Mouse (Mus musculus) liver, embryonic 13.5 days (tissue): ENCODE data around the gene Itih2. TPM values are rescaled to one million over a fixed set of nuclear protein-coding genes. Genes with fewer than 3 reads are reported as not detected.
A peak's percentile ranks its signal among the peaks of the same experiment; 100 is the strongest.

Experiments used
- ATAC-seq: fragments of 200-750 bp; cut with Nextera tagmentation; 2 replicates; pipeline ENCODE4 v1.8.0; 2017; ENCODE audit warnings: low read depth, mild to moderate bottlenecking, moderate number of reproducible peaks, moderate library complexity
- DNase-seq: peaks from one replicate; pipeline ENCODE4 v3.0.0; 2022
- H3K27ac ChIP-seq: fragments of 300-500 bp; sonication (generic); 2 replicates; pipeline ENCODE4 v1.5.1; 2015; ENCODE audit warnings: moderate library complexity, mild to moderate bottlenecking, inconsistent platforms
- H3K27me3 ChIP-seq: fragments of 300-500 bp; sonication (generic); 2 replicates; pipeline ENCODE4 v1.6.1; 2015; ENCODE audit warnings: mild to moderate bottlenecking, inconsistent platforms
- H3K36me3 ChIP-seq: fragments of 300-500 bp; sonication (generic); 2 replicates; pipeline ENCODE4 v1.6.1; 2015; ENCODE audit warnings: mild to moderate bottlenecking, inconsistent platforms
- H3K4me1 ChIP-seq: fragments of 300-500 bp; sonication (generic); replicated peaks from 2 replicates; pipeline ENCODE4 v1.6.1; 2015; ENCODE audit warnings: inconsistent platforms
- H3K4me2 ChIP-seq: fragments of 300-500 bp; sonication (generic); 2 replicates; pipeline ENCODE4 v1.6.1; 2015; ENCODE audit warnings: inconsistent platforms, mild to moderate bottlenecking, moderate library complexity
- H3K4me3 ChIP-seq: fragments of 300-500 bp; sonication (generic); replicated peaks from 2 replicates; pipeline ENCODE4 v1.5.1; 2015; ENCODE audit warnings: mild to moderate bottlenecking, inconsistent platforms
- H3K9ac ChIP-seq: fragments of 300-500 bp; sonication (generic); 2 replicates; pipeline ENCODE4 v1.6.1; 2015; ENCODE audit warnings: mild to moderate bottlenecking, inconsistent platforms
- H3K9me3 ChIP-seq: fragments of 300-500 bp; sonication (generic); replicated peaks from 2 replicates; pipeline ENCODE4 v1.6.1; 2016; ENCODE audit warnings: inconsistent platforms
- WGBS: fragments of 180-500 bp; shearing (Covaris S2); methylation state at CpG from one replicate; pipeline ENCODE4 v1.1.7; 2015; ENCODE audit not compliant: insufficient replicate concordance; 5-methylcytosine and 5-hydroxymethylcytosine counted together
- polyA plus RNA-seq: library from polyadenylated mRNA; unstranded; fragments of >200 nt; fragmentation: Nextera tagmentation; extraction: Ambion mirVana; gene quantifications from 2 replicates; pipeline ENCODE4 v1.2.1, GENCODE M21; 2015

Itih2 gene
- 224 and 305 TPM in 2 replicates for polyA plus RNA-seq

DNA sequence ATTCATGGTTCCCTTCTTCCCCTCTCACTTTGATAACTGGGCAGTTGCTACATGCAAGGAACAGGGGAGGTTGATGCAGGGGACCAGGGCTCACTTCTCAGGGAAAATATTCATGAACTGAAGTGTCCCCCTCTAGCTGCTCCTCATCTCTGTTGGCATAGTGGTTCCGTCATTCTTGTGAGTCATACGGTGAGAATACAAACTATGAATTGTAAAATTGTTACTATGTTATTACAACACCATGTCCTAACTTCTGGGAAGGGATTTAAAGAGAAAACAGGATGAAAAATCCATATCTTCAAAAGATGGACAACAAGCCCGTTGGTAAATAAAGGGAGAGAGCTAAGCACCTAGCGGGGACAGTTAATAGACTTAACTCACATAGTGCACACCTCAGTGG is at the start of gene Itih2:
TSS of gene Itih2 (minus strand) at position 101 of the 400 bp plus-strand sequence.
- DNase-seq, result no peak
- no peak for ATAC-seq
- Histone ChIP-seq H3K27me3 (no peaks in the 10 kb centered on the region), H3K9me3 (no peaks in the 10 kb centered on the region), H3K36me3 (peaks cover 5% of the 10 kb centered on the region; the same call in 1 of the 2 replicates), H3K9ac (peak within 1 kb of the TSS; percentile 46; the same call in 1 of the 2 replicates), H3K4me2 (no peak within 1 kb of the TSS), H3K27ac (peak within 1 kb of the TSS; percentile 65), H3K4me3 (peak within 1 kb of the TSS; percentile 38), H3K4me1 (0 out of 2 replicates have a peak, but pooled peaks cover 4% of the 10 kb centered on the region)
- WGBS, result 66% methylated on average over 4 of the region's 4 CpGs

DNA sequence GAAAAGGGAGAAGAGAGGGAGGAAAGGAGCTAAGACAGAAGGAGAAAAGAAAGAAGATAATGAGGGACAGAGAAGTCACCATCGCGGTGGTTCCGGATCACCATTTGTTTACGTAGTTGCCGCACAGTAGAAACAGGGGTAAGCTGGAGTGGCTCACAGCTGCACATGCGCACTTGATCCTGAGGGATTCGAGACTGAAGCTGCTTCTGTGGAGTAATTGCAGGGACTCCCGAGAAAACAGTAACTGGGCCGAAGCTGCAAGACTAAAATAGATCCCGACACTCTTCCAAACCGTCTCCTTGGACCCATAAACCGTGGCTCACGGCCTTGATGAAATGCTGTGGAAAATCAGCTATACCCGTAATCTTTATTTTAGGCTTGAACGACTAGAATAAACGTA is 38.8 kb upstream of the Itih2 start:
- Histone ChIP-seq H3K27me3 (no peaks in the 10 kb centered on the region), H3K9ac (no peak overlapping the region), H3K4me1 (peaks cover 20% of the 10 kb centered on the region), H3K36me3 (no peaks in the 10 kb centered on the region), H3K4me2 (no peak overlapping the region), H3K27ac (no peak overlapping the region), H3K9me3 (no peaks in the 10 kb centered on the region), H3K4me3 (no peak overlapping the region)
- DNase-seq, result no peak
- no peak for ATAC-seq
- 87% methylated on average over 16 of the region's 16 CpGs for WGBS

DNA sequence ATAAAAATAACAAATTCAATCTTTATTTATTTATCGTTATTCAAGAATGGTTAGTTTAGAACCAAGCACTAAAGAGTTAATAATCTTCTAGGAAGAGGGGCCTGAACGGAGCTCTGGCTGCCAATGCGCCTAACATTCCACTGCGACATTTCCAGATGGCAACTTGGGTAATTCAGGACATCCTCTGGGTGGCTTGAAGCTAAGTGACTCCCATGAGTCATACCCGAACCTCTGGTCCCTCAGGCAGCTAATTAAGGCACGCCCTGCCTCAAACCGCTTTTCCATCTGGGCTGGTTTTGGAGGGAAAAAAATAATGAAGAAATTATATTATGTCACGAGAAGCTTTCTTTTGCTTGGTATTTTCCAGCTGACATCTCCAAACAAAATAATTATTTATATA is 36.8 kb upstream of the Itih2 start:
- no peak for DNase-seq
- no peak overlapping the region for H3K4me3 ChIP-seq
- H3K27me3 ChIP-seq, result no peaks in the 10 kb centered on the region
- H3K36me3 ChIP-seq, result no peaks in the 10 kb centered on the region
- no peak for ATAC-seq
- H3K4me2 ChIP-seq, result no peak overlapping the region
- WGBS, result 58% methylated on average over 8 of the region's 8 CpGs
- H3K4me1 ChIP-seq, result peaks cover 20% of the 10 kb centered on the region
- H3K9me3 ChIP-seq, result no peaks in the 10 kb centered on the region
- H3K27ac ChIP-seq, result no peak overlapping the region
- H3K9ac ChIP-seq, result no peak overlapping the region

DNA sequence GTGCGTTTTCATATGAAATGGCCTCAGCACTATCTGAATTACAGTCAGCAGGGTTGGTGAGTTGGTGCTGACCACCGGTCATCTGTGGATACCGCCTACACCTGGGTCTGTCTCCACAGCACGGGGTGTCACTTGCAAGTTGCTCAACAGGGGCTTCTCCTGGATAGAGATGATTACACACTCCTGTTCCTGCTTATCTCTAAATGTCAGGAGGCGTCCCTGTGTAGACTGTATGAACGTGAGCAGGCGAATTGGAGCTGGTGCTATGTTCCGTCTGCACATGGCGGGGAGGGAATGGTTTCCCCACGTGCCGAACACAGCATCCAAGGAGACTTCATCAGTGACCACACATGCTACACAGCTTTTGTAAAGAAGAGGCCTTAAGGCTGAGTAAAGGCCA is 36.1 kb upstream of the Itih2 start:
- 13% methylated on average over 11 of the region's 11 CpGs for WGBS
- H3K4me3 ChIP-seq, result no peak overlapping the region
- H3K27me3 ChIP-seq, result no peaks in the 10 kb centered on the region
- H3K4me1 ChIP-seq, result peaks cover 20% of the 10 kb centered on the region
- H3K4me2 ChIP-seq, result peak overlapping the region; percentile 36
- H3K9me3 ChIP-seq, result no peaks in the 10 kb centered on the region
- H3K36me3 ChIP-seq, result no peaks in the 10 kb centered on the region
- no peak overlapping the region for H3K9ac ChIP-seq
- ATAC-seq, result peak; percentile 83
- no peak overlapping the region for H3K27ac ChIP-seq
- peak; percentile 15 for DNase-seq

DNA sequence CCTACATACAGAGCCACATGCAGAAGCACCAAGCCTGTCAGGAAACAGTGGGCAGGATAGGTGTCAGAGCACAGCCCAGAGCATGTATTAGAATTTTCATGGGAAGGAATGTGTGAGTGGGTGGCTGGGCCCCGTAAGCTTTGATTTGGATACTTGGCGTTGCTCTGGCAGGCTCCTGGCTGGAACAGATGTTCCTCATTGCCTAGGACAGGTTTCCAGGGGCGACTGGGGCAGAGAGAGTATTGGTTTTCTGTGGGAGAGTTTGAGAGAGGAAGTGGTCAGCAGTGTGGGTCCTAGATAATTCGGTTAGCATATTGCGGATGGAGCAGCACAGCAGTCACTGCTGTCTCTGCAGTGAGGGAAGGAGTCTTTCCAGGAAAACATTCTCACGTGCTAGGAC is 35.4 kb upstream of the Itih2 start:
- DNase-seq (no peak), ATAC-seq (0 out of 2 replicates have a peak, but pooled peaks have one; percentile 41)
- Histone ChIP-seq H3K9me3 (no peaks in the 10 kb centered on the region), H3K27ac (no peak overlapping the region), H3K9ac (no peak overlapping the region; the same call in 1 of the 2 replicates), H3K36me3 (no peaks in the 10 kb centered on the region), H3K27me3 (no peaks in the 10 kb centered on the region), H3K4me1 (peaks cover 20% of the 10 kb centered on the region), H3K4me3 (no peak overlapping the region), H3K4me2 (peak overlapping the region; percentile 36; the same call in 1 of the 2 replicates)
- 10% methylated on average over 6 of the region's 6 CpGs for WGBS

DNA sequence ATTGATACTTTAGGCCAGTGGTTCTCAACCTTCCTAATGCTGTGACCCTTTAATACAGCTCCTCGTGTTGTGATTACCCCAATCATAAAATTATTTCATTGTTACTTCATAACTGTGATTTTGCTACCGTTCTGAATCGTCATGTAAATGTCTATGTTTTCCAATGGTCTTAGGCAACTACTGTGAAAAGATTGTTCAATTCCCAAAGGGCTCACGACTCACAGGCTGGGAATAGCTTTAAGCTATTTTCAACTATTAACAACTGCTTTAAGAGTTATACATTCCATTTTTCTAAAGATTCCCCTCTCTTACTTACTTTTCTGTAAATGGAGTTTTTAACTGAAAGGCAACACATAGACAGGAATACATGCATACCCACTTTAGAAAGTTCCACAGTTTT is 30.8 kb upstream of the Itih2 start:
- Histone ChIP-seq H3K9ac (no peak overlapping the region), H3K36me3 (no peaks in the 10 kb centered on the region), H3K4me2 (no peak overlapping the region), H3K27me3 (no peaks in the 10 kb centered on the region), H3K4me3 (no peak overlapping the region), H3K27ac (no peak overlapping the region), H3K4me1 (peaks cover 15% of the 10 kb centered on the region), H3K9me3 (no peaks in the 10 kb centered on the region)
- 74% methylated on average over 4 of the region's 4 CpGs for WGBS
- DNase-seq (no peak), ATAC-seq (no peak)

DNA sequence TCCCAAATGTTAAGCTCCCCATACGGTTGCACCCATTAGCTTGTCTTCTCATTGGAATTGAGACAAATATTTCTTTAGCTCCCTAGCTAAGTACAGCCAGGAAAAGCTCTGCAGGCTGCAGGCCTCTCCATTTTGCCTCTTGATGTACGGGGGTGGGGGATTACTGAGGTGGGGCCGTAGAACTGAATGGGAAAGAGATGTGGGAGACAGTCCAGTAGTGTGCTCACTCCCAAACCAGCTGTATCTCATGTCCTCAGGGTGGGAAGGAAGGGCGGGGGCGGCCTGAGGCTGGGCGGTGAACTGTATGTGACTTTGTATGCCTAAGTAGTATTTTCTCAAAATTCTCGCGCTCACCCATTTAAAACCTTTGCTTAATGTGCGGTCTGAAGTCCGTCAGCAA is 26.0 kb upstream of the Itih2 start:
- Histone ChIP-seq H3K9me3 (no peaks in the 10 kb centered on the region), H3K36me3 (no peaks in the 10 kb centered on the region), H3K4me2 (no peak overlapping the region), H3K4me3 (no peak overlapping the region), H3K4me1 (peaks cover 29% of the 10 kb centered on the region), H3K9ac (no peak overlapping the region), H3K27ac (no peak overlapping the region), H3K27me3 (no peaks in the 10 kb centered on the region)
- DNase-seq (no peak), ATAC-seq (no peak)
- WGBS, result 50% methylated on average over 10 of the region's 10 CpGs

DNA sequence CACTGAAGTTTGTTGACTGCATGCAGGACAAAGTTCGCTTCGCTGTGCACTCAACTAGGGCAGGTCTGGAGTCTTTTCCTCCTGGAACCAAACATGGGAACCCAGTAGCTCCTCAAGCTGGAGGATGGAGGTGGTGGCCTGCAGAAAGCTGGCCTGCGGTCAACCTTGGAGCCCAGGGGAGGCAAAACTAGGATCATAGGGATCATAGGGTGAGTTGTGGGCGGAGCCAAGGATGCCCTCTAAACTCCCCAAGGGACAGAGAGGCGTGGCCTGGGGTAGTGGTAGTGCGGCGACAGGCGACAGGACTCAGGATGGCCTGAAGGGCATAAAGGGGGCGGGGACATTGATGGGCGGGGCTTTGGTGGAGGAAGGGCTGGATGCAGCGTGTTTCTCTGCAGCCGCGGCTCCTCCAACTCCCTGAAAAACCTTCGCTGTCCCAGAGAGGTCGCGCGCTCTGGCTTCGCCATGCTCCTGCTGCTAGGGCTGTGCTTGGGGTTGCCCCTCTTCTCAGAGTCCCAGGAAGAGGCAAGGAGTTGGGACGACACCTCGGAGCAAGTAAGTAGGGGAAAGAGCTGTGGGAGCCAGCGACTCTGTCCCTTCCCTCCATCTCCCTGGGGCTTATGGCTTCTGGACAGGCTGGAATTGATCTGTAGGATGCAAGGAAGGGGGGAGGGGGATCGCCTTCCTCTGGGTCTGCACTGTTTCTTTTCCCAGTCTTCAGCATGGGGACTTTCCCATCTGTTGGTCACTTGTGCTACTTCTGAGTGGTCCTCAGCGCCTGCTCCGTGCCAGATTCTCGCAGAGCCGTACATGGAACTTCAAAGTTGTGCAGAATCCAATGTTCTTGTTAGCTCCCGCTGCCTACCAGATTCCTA is 22.2 kb upstream of the Itih2 start, which contains the start of gene Itih5:
TSS of gene Itih5 (plus strand) at position 371 of the 875 bp plus-strand sequence.
- H3K27ac ChIP-seq, result peak within 1 kb of the TSS; percentile 27; the same call in 1 of the 2 replicates
- no peaks in the 10 kb centered on the region for H3K36me3 ChIP-seq
- H3K4me1 ChIP-seq, result peaks cover 33% of the 10 kb centered on the region
- peak; percentile 89 for ATAC-seq
- WGBS, result 3% methylated on average over 27 of the region's 27 CpGs
- peak within 1 kb of the TSS; percentile 53 for H3K9ac ChIP-seq
- no peaks in the 10 kb centered on the region for H3K9me3 ChIP-seq
- peak within 1 kb of the TSS; percentile 60 for H3K4me3 ChIP-seq
- peak within 1 kb of the TSS; percentile 78 for H3K4me2 ChIP-seq
- H3K27me3 ChIP-seq, result no peaks in the 10 kb centered on the region
- DNase-seq, result peak; percentile 50

DNA sequence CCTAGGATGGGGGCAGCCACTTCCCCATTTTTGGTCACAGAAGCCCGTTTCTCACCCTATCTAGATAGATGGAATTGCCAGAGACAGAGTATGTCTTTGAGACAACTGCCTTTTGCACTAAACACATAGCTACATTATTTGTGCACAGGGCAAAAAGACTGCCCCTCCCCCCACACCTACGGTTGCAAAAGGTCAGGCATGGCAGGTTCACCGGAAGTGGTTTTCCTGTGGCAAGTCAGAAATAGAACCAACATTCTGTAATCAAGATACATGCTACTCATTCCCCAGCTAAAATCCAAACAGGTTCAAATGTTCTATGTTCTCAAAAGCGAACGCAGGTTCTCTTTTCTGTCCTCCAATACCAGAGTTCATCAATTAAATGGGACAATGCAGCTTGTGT is 21.4 kb upstream of the Itih2 start:
- 15% methylated on average over 5 of the region's 5 CpGs for WGBS
- Histone ChIP-seq H3K9me3 (no peaks in the 10 kb centered on the region), H3K27me3 (no peaks in the 10 kb centered on the region), H3K27ac (no peak overlapping the region), H3K36me3 (no peaks in the 10 kb centered on the region), H3K4me3 (no peak overlapping the region), H3K9ac (no peak overlapping the region), H3K4me1 (peaks cover 33% of the 10 kb centered on the region), H3K4me2 (peak overlapping the region; percentile 78)
- ATAC-seq, result no peak
- DNase-seq, result no peak

DNA sequence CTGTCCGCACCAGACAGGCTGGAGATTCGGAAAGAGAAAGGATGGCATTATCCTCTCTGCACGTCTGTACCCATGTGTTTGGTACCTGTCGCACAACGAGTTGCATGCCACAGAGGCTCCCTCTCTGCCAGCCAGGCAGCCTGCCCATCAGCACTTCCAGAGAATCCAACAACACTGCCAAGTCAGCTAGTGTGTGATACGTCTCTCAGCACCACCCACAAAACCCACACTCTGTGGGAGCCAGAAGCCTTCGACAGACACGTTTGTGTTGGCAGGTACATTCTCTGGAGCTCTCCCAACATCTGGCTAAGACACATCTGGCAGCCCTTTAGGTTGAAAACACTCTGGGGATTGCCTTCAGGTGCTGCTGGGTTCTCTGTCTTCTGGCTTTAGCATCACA is 16.0 kb upstream of the Itih2 start:
- H3K4me1 ChIP-seq, result peaks cover 4% of the 10 kb centered on the region; the same call in 1 of the 2 replicates
- 65% methylated on average over 8 of the region's 8 CpGs for WGBS
- H3K9ac ChIP-seq, result no peak overlapping the region
- DNase-seq (no peak), ATAC-seq (no peak)
- no peaks in the 10 kb centered on the region for H3K36me3 ChIP-seq
- no peak overlapping the region for H3K4me3 ChIP-seq
- no peak overlapping the region for H3K4me2 ChIP-seq
- H3K27ac ChIP-seq, result no peak overlapping the region
- no peaks in the 10 kb centered on the region for H3K9me3 ChIP-seq
- H3K27me3 ChIP-seq, result no peaks in the 10 kb centered on the region

DNA sequence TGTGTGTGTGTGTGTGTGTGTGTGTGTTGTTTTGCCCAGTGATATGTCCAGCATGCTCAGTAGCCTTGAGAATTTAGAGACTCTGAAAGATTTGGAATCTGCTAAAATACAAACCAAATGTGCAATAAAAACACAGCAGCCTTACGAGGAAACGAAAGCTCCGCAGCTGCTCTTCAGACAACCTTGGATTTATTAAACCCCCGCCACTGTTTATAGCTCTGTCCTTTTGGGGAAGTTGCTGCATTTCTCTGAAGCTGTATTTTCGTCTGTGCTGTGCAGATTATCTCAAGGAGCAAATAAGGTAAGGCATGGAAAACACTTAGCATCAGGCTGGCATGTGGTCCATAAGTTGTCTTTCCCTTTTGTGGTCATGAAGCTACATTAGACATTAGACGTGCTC is 14.3 kb upstream of the Itih2 start:
- 32% methylated on average over 6 of the region's 6 CpGs for WGBS
- Histone ChIP-seq H3K4me2 (no peak overlapping the region), H3K4me3 (no peak overlapping the region), H3K9me3 (no peaks in the 10 kb centered on the region), H3K36me3 (no peaks in the 10 kb centered on the region), H3K27me3 (no peaks in the 10 kb centered on the region), H3K27ac (no peak overlapping the region), H3K4me1 (no peaks in the 10 kb centered on the region), H3K9ac (no peak overlapping the region)
- ATAC-seq (no peak), DNase-seq (no peak)
